In genomic region chr2:79010273-79010672, GRCm38 (mm10) we compare ENCODE assay signal across 26 mouse cellular contexts.
DNase-seq lines count a peak whose midpoint lies in the region; ATAC-seq and TF ChIP-seq lines count a peak whose summit lies in the region.
"Had no signal": no experiment of that assay in that cellular context is flagged by ENCODE, and none has a peak within 500 bp of the region (broad histone marks: within the 10 kb centered on the region; RNA-seq: fewer than 3 reads in every experiment).

No protein-coding gene starts in this region.

- H3K4me2 ChIP-seq in lung, embryonic 14.5 days, result no peak overlapping the region
- H3K4me2 ChIP-seq: embryonic facial prominence, embryonic 12.5 days; heart, embryonic 12.5 days; kidney, embryonic 15.5 days; liver, embryonic 13.5 days; midbrain, embryonic 11.5 days; stomach, embryonic 15.5 days had no signal

- TF ChIP-seq CTCF in lung, embryonic 14.5 days (IDR thresholded peaks at IDR 0.05; ENCODE audit: low read depth), result no peak

- DNase-seq in frontal cortex, postnatal 25 days (ENCODE audit: low spot score in 2 of 2), result no peak
- peak; percentile 36 for DNase-seq in lung, embryonic 14.5 days
- no peak for DNase-seq in lung, postnatal 25 days (ENCODE audit: low spot score)
- DNase-seq in brain, adult 2 months (ENCODE audit: low read depth, low spot score), result peak; percentile 63
- peak; percentile 55 for DNase-seq in telencephalon, adult 2 months (ENCODE audit: low read depth, low spot score)
- no peak for DNase-seq in cerebellum, adult 9-11 months
- DNase-seq: cerebellum, adult 11 months; cerebellum, postnatal 14 days; heart, adult 18-20 months; heart, postnatal 10 days; kidney, postnatal 36 days; liver, embryonic 13.5 days; lung, adult 2 months; thymus, adult 18-20 months; thymus, postnatal 36 days had no signal

- no peaks in the 10 kb centered on the region for H3K9me3 ChIP-seq in lung, embryonic 14.5 days (ENCODE audit: low read depth, low read length)
- H3K9me3 ChIP-seq: embryonic facial prominence, embryonic 12.5 days; kidney, embryonic 15.5 days; liver, embryonic 13.5 days; stomach, embryonic 15.5 days had no signal

- H3K27me3 ChIP-seq in lung, embryonic 14.5 days (ENCODE audit: insufficient read depth, low read length), result no peaks in the 10 kb centered on the region
- H3K27me3 ChIP-seq: embryonic facial prominence, embryonic 12.5 days; heart, embryonic 12.5 days; kidney, embryonic 15.5 days; liver, embryonic 13.5 days; stomach, embryonic 15.5 days had no signal

- H3K4me3 ChIP-seq in lung, embryonic 14.5 days (ENCODE audit: low read depth, low read length), result no peak overlapping the region
- H3K4me3 ChIP-seq: embryonic facial prominence, embryonic 12.5 days; heart, embryonic 12.5 days; hindbrain, embryonic 10.5 days; kidney, embryonic 15.5 days; left cerebral cortex, adult 2 months; liver, embryonic 13.5 days; stomach, embryonic 15.5 days had no signal

- no peaks in the 10 kb centered on the region for H3K36me3 ChIP-seq in lung, embryonic 14.5 days (ENCODE audit: insufficient read depth)
- H3K36me3 ChIP-seq: embryonic facial prominence, embryonic 12.5 days; heart, embryonic 12.5 days; hindbrain, embryonic 10.5 days; kidney, embryonic 15.5 days; liver, embryonic 13.5 days; stomach, embryonic 15.5 days had no signal

- H3K9ac ChIP-seq in lung, embryonic 14.5 days, result no peak overlapping the region
- H3K9ac ChIP-seq: embryonic facial prominence, embryonic 12.5 days; heart, embryonic 12.5 days; kidney, embryonic 15.5 days; liver, embryonic 13.5 days; stomach, embryonic 15.5 days had no signal

- ATAC-seq in frontal cortex, adult (ENCODE audit: low TSS enrichment), result peak; percentile 88
- no peak for ATAC-seq in lung, embryonic 14.5 days (ENCODE audit: insufficient read depth)
- ATAC-seq: hindbrain, postnatal 0 days; intestine, embryonic 16.5 days had no signal

- 66% methylated on average over 2 of the region's 2 CpGs for WGBS in lung, embryonic 14.5 days

- H3K27ac ChIP-seq in lung, embryonic 14.5 days (ENCODE audit: low read depth), result no peak overlapping the region
- H3K27ac ChIP-seq: hindbrain, embryonic 10.5 days; hindbrain, postnatal 0 days; kidney, embryonic 15.5 days; left cerebral cortex, adult 2 months; liver, embryonic 13.5 days; macrophage; stomach, embryonic 15.5 days had no signal

- no peaks in the 10 kb centered on the region for H3K4me1 ChIP-seq in lung, embryonic 14.5 days (ENCODE audit: insufficient read depth)
- H3K4me1 ChIP-seq: embryonic facial prominence, embryonic 12.5 days; heart, embryonic 12.5 days; hindbrain, embryonic 10.5 days; kidney, embryonic 15.5 days; stomach, embryonic 15.5 days had no signal

Comparison
In these comparisons a context has a peak if more than half of its experiments do, and no peak if none do; other contexts are left out.
1. DNase-seq: peak in lung, embryonic 14.5 days (single experiment), brain, adult 2 months (single experiment) and telencephalon, adult 2 months (single experiment); none in frontal cortex, postnatal 25 days (0 of 2), lung, postnatal 25 days (single experiment) and cerebellum, adult 9-11 months (single experiment).